Mouse (Mus musculus) Patski (cell line): ENCODE data around the gene Gm20388. TPM values are rescaled to one million over a fixed set of nuclear protein-coding genes. Genes with fewer than 3 reads are reported as not detected.
A peak's percentile ranks its signal among the peaks of the same experiment; 100 is the strongest.
"Not testable (repeated sequence)": the region's sequence is repeated elsewhere in the genome, so short reads cannot be mapped to it uniquely, and the experiment has no call there.

Experiments
- ATAC-seq: fragments of 100-300 bp; one replicate; pipeline ENCODE4 v1.8.0; 2021
- CTCF ChIA-PET: fragments of 350-600 bp; sonication (Branson Sonifier 250); formaldehyde crosslinking; loops from one replicate; lab custom pipeline; 2022; ENCODE audit warnings: inconsistent platforms; lab: Charles Lee
- POLR2A ChIA-PET: fragments of 350-600 bp; sonication (Branson Sonifier 250); formaldehyde crosslinking; loops from one replicate; lab custom pipeline; 2022; ENCODE audit warnings: antibody characterized with exemption, inconsistent platforms; lab: Charles Lee
- DNase-seq: peaks from one replicate; pipeline ENCODE4 v3.0.0-alpha.2; 2011; ENCODE audit warnings: low read depth, low spot score
- H3K27me3 ChIP-seq: fragments of 371-371 bp; one replicate; pipeline ENCODE4 v1.5.1; 2021
- CTCF ChIP-seq: fragments of 100-300 bp; IDR thresholded peaks from one replicate; pipeline ENCODE4 v1.5.1; 2021
- in situ Hi-C: fragments of 300-500 bp; cut with MboI; formaldehyde crosslinking; loops from 3 replicates; pipeline ENCODE4 v1.11.1; 2018; ENCODE audit warnings: low pct_unique_long_range_greater_than_20kb, mixed read lengths
- polyA plus RNA-seq: library from polyadenylated mRNA; unstranded; gene quantifications from one replicate; pipeline ENCODE4 v1.2.3, GENCODE M21; 2021

Gm20388 gene
- polyA plus RNA-seq, 1 experiment from 2014 or later: 86.7 TPM

DNA sequence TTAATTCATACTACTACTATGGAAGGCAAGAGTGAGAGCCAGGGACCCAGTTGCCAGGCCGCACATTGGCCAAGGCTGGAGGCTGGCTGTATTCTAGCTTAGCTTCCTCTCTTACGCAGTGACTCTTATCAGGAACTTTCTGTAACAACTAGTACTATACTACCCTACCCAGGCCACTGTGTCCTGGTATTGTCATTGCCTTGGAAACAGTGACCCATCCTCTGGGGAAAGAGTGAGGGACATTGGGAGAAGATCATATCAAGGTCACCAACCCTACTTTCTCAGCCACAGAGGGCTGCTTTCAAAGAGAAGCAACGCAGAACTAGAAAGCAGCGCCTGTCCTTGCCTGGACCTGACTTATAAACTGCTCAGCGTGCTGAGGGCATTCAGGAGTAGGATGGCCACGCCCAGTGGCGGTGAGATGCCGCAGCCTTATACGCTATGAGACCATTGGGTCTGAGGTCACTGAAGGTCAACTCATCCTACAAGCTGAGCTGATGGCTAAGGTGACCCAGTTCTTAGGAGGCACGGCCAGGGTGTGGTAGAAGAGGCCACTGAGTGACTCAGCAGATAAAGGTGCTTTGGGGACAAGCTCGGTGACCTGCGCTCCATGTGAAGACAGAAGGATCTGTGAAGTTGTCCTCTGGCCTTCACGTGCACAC is 417.9 kb downstream of the Gm20388 start:
- no peaks in the 10 kb centered on the region for H3K27me3 ChIP-seq
- DNase-seq (no peak), ATAC-seq (no peak)
- in situ Hi-C loops: loop anchor here (5.0 kb wide), 2 partner anchors 34 to 269 kb away; no protein-coding TSS in a partner anchor
- ChIA-PET CTCF (interaction anchor here (0.7 to 1.7 kb wide), 4 partner anchors 9 to 206 kb away, joined by 3 to 4 read pairs (median 3); no protein-coding TSS in a partner anchor), POLR2A (no interaction called here)
- no peak for TF ChIP-seq CTCF

DNA sequence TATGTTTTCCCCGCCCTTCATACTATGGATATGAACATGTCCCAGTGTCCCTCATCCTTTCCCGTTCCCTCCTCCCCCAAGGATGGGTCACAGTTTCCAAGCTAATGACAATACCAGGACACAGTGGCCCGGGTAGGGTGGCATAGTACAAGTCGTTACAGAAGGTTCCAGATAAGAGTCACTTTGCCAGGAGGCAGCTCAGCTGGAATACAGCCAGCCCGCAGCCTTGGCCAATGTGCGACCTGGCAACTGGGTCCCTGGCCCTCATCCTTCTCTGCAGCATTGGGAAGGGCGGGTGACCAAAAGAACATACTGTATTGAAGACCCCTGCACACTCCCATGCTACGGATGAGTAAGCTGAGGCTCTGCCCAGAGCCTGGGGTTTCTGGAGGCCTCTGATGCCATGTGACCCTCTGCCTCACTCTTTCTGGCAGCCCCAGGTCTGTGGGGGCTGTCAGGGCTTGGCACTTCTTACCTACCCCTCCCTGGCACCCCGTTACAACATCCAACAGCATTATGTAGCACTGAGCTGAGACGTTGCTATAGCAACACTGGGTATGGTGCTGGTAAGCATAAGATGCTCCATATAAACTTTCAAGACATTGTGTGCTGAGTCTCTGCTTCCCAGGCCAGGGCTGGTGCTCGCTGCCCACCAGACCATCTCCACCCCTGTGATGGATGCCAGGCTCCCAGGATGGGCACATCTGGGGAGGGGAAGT is 418.5 kb downstream of the Gm20388 start:
- ChIA-PET CTCF (interaction anchor here (0.7 to 1.3 kb wide), 2 partner anchors 9 to 206 kb away, joined by 3 read pairs; no protein-coding TSS in a partner anchor), POLR2A (no interaction called here)
- no peaks in the 10 kb centered on the region for H3K27me3 ChIP-seq
- in situ Hi-C loops: loop anchor here (5.0 kb wide), 2 partner anchors 33 to 268 kb away; no protein-coding TSS in a partner anchor
- DNase-seq (no peak), ATAC-seq (no peak)
- TF ChIP-seq CTCF: no peak

DNA sequence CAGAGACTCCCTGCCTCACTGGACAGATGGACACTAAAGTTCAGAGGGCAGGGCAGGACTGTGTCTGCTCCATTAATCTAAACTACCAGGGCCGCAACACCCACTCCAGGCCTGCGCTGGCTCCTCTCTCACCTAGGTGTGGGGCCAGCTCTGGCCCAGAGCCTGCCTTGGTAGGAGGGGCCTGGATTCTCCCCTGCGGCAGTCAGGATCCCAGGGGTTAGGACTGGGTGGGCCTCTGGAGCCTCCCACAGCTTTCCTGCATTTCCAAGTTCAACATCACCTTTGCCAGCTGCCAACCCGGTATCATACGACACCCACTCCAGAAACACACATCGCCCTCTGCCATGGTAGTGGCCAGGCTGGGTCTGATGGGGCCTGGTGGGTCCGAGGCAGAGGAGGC is 420.4 kb downstream of the Gm20388 start:
- no peak for TF ChIP-seq CTCF
- POLR2A ChIA-PET: no interaction called here

DNA sequence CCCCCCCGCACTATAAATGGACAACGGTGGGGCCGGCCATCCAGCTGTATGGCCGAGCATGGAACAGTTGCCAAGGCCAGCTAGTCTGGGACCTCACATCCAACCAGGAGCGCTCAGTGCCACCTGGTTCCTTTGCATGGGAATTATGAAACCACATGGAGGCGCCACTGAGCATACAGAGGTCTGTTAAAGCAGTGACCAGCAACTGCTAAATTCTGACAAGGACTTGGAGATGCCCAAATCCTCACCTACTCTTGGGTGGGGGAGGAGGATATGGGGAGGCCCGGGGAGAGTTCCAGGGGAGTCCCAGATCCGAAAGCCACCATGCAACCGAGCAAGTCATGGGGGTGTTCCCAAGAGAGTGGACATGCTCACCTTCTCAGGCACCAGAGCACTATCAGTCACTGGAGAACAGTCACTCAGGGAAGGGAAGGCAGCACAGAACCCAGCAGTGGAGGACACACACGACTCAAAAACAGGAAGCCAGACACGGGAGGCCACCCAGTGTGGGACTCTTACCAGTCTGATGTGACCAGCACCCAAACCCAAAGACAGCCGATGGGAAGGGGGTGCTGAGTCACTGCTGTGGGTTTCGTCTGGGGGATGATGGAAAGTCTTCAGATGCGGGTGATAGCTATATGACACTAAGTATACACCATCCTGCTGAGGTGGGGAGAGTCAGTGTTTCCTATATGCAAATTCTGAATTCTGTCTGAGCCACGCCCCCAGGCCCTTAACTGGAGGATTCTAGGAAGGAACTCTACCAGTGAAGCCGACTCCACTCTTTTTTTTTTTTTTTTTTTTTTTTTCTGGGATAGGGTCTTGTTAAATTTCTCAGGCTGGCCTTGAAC is 422.0 kb downstream of the Gm20388 start:
- ChIA-PET CTCF (interaction anchor here (0.8 kb wide), 1 partner anchor 31 kb away, joined by 4 read pairs; no protein-coding TSS in a partner anchor), POLR2A (no interaction called here)
- no peak for DNase-seq
- H3K27me3 ChIP-seq: no peaks in the 10 kb centered on the region
- no peak for TF ChIP-seq CTCF
- in situ Hi-C loops: no loop called here
- ATAC-seq: no peak

More for the DNA sequence above, 420.4 kb downstream of the Gm20388 start:
- DNase-seq: no peak
- no peak for ATAC-seq
- CTCF ChIA-PET: no interaction called here
- in situ Hi-C loops: no loop called here
- H3K27me3 ChIP-seq: no peaks in the 10 kb centered on the region

DNA sequence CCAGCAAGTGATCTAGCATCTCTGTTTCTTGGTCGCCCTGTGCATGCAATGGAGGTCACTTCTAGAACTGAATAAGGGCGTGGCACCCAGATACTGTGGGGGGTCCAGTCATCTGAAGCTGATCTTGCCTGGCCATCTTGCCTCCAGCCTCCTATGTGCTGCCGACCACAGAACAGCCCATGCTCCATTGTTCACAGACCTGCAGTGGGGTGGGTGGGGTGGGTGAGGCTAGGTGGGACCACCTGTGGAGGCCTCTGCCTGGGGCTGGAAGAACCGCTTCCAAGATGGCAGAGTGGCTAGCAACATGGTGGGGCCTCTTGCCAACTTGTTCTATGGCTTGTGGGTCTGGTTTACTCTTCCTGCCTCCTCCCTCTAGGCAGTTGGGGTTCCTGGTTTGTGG is 423.0 kb downstream of the Gm20388 start:
- DNase-seq (no peak), ATAC-seq (no peak)
- in situ Hi-C loops: no loop called here
- no peak for TF ChIP-seq CTCF
- POLR2A ChIA-PET: no interaction called here
- CTCF ChIA-PET: interaction anchor here (1.6 kb wide), 1 partner anchor 30 kb away, joined by 5 read pairs; no protein-coding TSS in a partner anchor
- no peaks in the 10 kb centered on the region for H3K27me3 ChIP-seq

DNA sequence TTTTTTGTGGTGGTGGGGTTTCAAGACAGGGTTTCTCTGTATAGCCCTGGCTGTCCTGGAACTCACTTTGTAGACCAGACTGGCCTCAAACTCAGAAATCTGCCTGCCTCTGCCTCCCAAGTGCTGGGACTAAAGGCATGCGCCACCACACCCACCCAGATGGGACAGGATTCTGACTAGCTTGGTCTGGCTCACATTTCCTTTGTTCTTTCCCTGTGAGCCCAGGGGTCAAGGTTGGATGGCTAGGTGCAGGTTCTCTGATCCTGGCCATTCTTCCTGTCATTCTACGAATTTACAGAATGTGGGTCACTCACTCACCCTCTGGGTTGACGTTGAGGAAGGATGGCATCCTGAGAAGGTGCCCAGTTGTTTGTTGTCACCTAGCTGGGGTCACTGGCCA is 423.6 kb downstream of the Gm20388 start:
- ATAC-seq, DNase-seq, H3K27me3 ChIP-seq, in situ Hi-C loops: not testable (repeated sequence)
- ChIA-PET POLR2A (interaction anchor here (1.5 kb wide), 1 partner anchor 8 kb away, joined by 5 read pairs; no protein-coding TSS in a partner anchor), CTCF (interaction anchor here (0.9 to 1.6 kb wide), 3 partner anchors 14 to 29 kb away, joined by 3 to 5 read pairs (median 5); no protein-coding TSS in a partner anchor)

DNA sequence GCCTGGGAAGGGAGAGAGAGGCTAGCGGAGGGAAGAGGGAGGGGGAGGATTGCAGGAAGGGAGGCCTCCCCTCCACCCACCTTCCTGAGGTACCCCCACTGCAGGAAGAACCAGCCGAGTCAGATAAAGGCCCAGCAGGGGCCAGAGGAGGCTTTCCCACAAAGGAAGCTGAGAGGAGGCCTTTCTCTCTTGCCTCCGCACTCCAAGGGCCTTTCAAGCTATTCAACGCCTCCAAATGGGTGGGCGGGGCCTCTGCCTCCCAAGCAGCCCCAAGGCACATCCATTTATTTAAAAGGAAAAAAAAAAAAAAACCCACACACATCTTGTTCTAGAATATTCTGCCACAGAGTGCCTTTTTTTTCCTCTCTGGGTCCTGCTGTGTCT is 424.2 kb downstream of the Gm20388 start:
- no peak for TF ChIP-seq CTCF
- in situ Hi-C loops: no loop called here
- DNase-seq: no peak
- POLR2A ChIA-PET: interaction anchor here (0.9 to 1.5 kb wide), 4 partner anchors 8 to 204 kb away, joined by 3 to 5 read pairs (median 4); no protein-coding TSS in a partner anchor
- H3K27me3 ChIP-seq: no peaks in the 10 kb centered on the region
- ATAC-seq: no peak
- CTCF ChIA-PET: interaction anchor here (0.8 to 1.6 kb wide), 4 partner anchors 15 to 262 kb away, joined by 3 to 5 read pairs (median 4); no protein-coding TSS in a partner anchor

DNA sequence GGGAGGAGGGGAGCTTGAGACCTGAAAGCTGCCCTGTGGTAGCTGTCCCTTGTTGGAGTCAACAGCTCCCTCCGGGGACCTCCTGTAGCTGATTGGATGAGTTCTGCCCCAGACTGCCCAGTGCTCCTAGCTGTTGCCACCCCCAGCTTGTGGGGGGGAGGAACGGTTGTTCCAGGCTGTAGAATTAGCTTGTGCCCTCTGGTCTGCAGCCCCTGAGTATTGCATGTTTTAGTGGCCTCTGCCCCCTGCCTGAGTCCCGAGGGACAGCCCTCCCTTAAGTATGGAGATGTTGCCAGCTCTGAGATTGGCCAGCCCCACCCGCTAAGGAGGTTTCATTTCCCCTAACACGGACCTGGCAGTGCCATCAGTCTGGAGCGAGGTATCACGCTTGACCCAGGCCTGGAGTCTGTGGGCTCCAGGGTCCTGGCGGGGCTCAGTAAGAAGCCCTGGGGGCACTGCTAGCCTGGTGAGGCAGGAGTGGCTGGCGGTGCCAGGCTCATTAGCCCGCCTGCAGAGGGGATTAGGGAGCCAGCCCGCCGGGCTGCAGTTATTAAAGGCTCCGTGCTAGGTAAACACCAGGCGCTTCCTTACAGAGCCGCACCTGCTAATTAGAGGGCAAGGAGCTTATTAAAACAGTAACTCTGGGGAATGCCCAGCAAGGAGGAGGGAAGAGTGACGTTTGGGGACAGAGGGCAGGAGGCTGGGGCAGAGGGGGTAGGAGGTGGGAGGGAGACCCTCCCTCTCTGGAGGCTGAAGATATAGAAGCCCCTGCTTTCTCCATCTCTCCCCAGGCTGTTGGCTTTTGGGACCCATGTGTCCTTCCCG is 424.8 kb downstream of the Gm20388 start:
- ATAC-seq (peak; percentile 9), DNase-seq (no peak)
- in situ Hi-C loops: no loop called here
- TF ChIP-seq CTCF: no peak
- POLR2A ChIA-PET: interaction anchor here (0.9 to 1.5 kb wide), 4 partner anchors 9 to 204 kb away, joined by 3 to 5 read pairs (median 4); no protein-coding TSS in a partner anchor
- CTCF ChIA-PET: interaction anchor here (0.8 to 1.6 kb wide), 4 partner anchors 16 to 261 kb away, joined by 3 to 5 read pairs (median 4); no protein-coding TSS in a partner anchor
- no peaks in the 10 kb centered on the region for H3K27me3 ChIP-seq

DNA sequence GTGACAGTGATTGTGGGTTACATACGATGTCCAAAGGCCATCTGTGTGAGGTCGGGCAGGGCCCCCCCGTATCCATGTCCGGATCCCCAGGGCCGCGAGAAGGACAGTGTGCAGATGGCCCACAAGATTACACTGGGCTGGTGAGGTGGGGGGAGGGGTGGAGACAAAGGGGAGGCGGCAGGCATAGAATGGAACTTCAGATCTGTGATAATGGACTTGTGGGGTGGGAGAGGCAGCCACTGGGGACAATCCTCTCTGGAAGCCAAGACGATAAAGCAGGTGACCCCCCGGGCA is 425.4 kb downstream of the Gm20388 start:
- ChIA-PET POLR2A (interaction anchor here (1.1 kb wide), 1 partner anchor 80 kb away, joined by 3 read pairs; no protein-coding TSS in a partner anchor), CTCF (no interaction called here)
- in situ Hi-C loops: no loop called here
- DNase-seq: no peak
- no peak for TF ChIP-seq CTCF
- ATAC-seq: no peak
- H3K27me3 ChIP-seq: no peaks in the 10 kb centered on the region
